Mouse (Mus musculus) lung, adult 2 months (tissue): Measurements from ENCODE around the gene Scrn3.

Experiments used
- CTCF ChIP-seq: fragments of 200-500 bp; IDR thresholded peaks from 2 replicates; pipeline ENCODE4 v1.5.1; 2011; ENCODE audit warnings: mild to moderate bottlenecking, low read length, control low read depth; ENCODE audit not compliant: insufficient read depth
- POLR2A ChIP-seq: fragments of 200-500 bp; IDR thresholded peaks from 2 replicates; pipeline ENCODE4 v1.6.1; 2011; ENCODE audit warnings: low read depth, mild to moderate bottlenecking, control low read depth, low read length, borderline replicate concordance; ENCODE audit errors: extremely low read depth

DNA sequence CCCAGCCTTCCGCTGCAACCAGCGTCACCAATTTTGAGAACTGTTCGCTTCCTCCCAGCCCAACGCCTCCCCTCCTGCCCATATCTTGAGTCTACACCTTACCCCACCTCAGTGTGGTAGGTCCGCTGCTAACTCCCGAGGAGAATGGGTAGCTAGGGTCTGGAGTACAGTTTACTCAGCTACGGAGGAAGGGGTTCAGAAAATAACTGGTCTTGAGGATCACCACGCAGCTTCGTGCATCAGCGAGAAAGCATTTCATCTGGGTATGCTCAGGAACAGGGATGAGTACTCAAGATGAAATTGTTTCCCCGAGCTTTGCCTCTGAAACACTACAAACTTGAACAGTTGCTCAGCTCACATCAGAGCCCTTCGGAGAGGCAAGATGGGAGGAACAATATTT lies 44.1 kb upstream of the Scrn3 start:
- TF ChIP-seq CTCF (no peak), POLR2A (no peak)
